Mouse (Mus musculus): ENCODE measurements around the gene Olfr1361. TPM values are rescaled to one million over a fixed set of nuclear protein-coding genes. Genes with fewer than 3 reads are reported as not detected.

Gene Olfr1361
- not detected in 2 replicates for total RNA-seq (2015)
- not detected in 2 replicates for total RNA-seq (2017)

GRCm38 (mm10) chr13:21663286-21663685 lies at the start of gene Olfr1361:
TSS of gene Olfr1361 (minus strand) at chr13:21663386.
- ATAC-seq (replicated peaks; ENCODE audit: poor library complexity), result no peak

GRCm38 (mm10) chr13:21711698-21712097 lies 48.5 kb upstream of the Olfr1361 start:
- peak; percentile 8; the same call in 1 of the 2 replicates for ATAC-seq (replicated peaks; ENCODE audit: poor library complexity)

GRCm38 (mm10) chr13:21710821-21711525 lies 47.8 kb upstream of the Olfr1361 start:
- ATAC-seq (replicated peaks; ENCODE audit: poor library complexity), result peak; percentile 40

- ATAC-seq (replicated peaks; ENCODE audit: poor library complexity), result peak; percentile 85
These were observed 47.0 kb upstream of the Olfr1361 start for GRCm38 (mm10) chr13:21710031-21710711.

- no peak for ATAC-seq (replicated peaks; ENCODE audit: poor library complexity)
These were observed 43.5 kb upstream of the Olfr1361 start for GRCm38 (mm10) chr13:21706669-21707068.

GRCm38 (mm10) chr13:21697811-21698210 lies 34.6 kb upstream of the Olfr1361 start, which contains the start of gene Olfr1359:
TSS of gene Olfr1359 (plus strand) at chr13:21698111.
- no peak for ATAC-seq (replicated peaks; ENCODE audit: poor library complexity)

GRCm38 (mm10) chr13:21677305-21677704 lies 14.1 kb upstream of the Olfr1361 start, which contains the start of gene Olfr1360:
TSS of gene Olfr1360 (minus strand) at chr13:21677405.
- no peak for ATAC-seq (replicated peaks; ENCODE audit: poor library complexity)

- no peak for ATAC-seq (replicated peaks; ENCODE audit: poor library complexity)
These were observed 20.8 kb downstream of the Olfr1361 start, which contains the start of gene Olfr11 for GRCm38 (mm10) chr13:21642418-21642817. TSS of gene Olfr11 (minus strand) at chr13:21642518.

GRCm38 (mm10) chr13:21613922-21614321 lies 49.3 kb downstream of the Olfr1361 start, which contains the start of gene Olfr1362:
TSS of gene Olfr1362 (minus strand) at chr13:21614022.
- no peak for ATAC-seq (replicated peaks; ENCODE audit: poor library complexity)

Other genes starting within 250 kb of the Olfr1361 start
Only the 30 nearest of the 33 such genes appear.
- gene Zkscan4, start 184.5 kb downstream of the Olfr1361 start, total RNA-seq (2015), result 0.49 and 0.79 TPM in 2 replicates
- gene Zkscan4, start 184.5 kb downstream of the Olfr1361 start, total RNA-seq (2017), result 0.14 and 0.71 TPM in 2 replicates
- gene Gm10065, start 183.9 kb downstream of the Olfr1361 start, total RNA-seq (2015), result not detected in 2 replicates
- not detected in 2 replicates for gene Gm10065, start 183.9 kb downstream of the Olfr1361 start, total RNA-seq (2017)
- 0.20 and 0.27 TPM in 2 replicates for gene AK157302, start 168.2 kb downstream of the Olfr1361 start, total RNA-seq (2015)
- 0.12 and 0.14 TPM in 2 replicates for gene AK157302, start 168.2 kb downstream of the Olfr1361 start, total RNA-seq (2017)
- gene Gm11273, start 162.0 kb downstream of the Olfr1361 start, total RNA-seq (2015), result 7.1 and 8.8 TPM in 2 replicates
- gene Gm11273, start 162.0 kb downstream of the Olfr1361 start, total RNA-seq (2017), result 2.2 and 7.0 TPM in 2 replicates
- 8.4 and 13.7 TPM in 2 replicates for gene Zkscan8, start 132.3 kb downstream of the Olfr1361 start, total RNA-seq (2015)
- gene Zkscan8, start 132.3 kb downstream of the Olfr1361 start, total RNA-seq (2017), result 7.7 and 9.8 TPM in 2 replicates
- gene Olfr1366, start 120.6 kb downstream of the Olfr1361 start, total RNA-seq (2015), result not detected in 2 replicates
- not detected in 2 replicates for gene Olfr1366, start 120.6 kb downstream of the Olfr1361 start, total RNA-seq (2017)
- not detected in 2 replicates for gene Olfr1535, start 103.5 kb downstream of the Olfr1361 start, total RNA-seq (2015)
- gene Olfr1535, start 103.5 kb downstream of the Olfr1361 start, total RNA-seq (2017), result not detected in 2 replicates
- gene Olfr1364, start 81.6 kb downstream of the Olfr1361 start, total RNA-seq (2015), result not detected in 2 replicates
- gene Olfr1364, start 81.6 kb downstream of the Olfr1361 start, total RNA-seq (2017), result not detected in 2 replicates
- gene Olfr1362, start 49.4 kb downstream of the Olfr1361 start, total RNA-seq (2015), result not detected in 2 replicates
- not detected in 2 replicates for gene Olfr1362, start 49.4 kb downstream of the Olfr1361 start, total RNA-seq (2017)
- gene Olfr11, start 20.9 kb downstream of the Olfr1361 start, total RNA-seq (2015), result not detected in 2 replicates
- gene Olfr11, start 20.9 kb downstream of the Olfr1361 start, total RNA-seq (2017), result not detected in 2 replicates
- not detected in 2 replicates for gene Olfr1360, start 14.0 kb upstream of the Olfr1361 start, total RNA-seq (2015)
- gene Olfr1360, start 14.0 kb upstream of the Olfr1361 start, total RNA-seq (2017), result not detected in 2 replicates
- gene Olfr1359, start 34.7 kb upstream of the Olfr1361 start, total RNA-seq (2015), result not detected in 2 replicates
- not detected in 2 replicates for gene Olfr1359, start 34.7 kb upstream of the Olfr1361 start, total RNA-seq (2017)
- 264 and 265 TPM in 2 replicates for gene Hist1h2bl, start 52.8 kb upstream of the Olfr1361 start, total RNA-seq (2015)
- gene Hist1h2bl, start 52.8 kb upstream of the Olfr1361 start, total RNA-seq (2017), result 396 and 423 TPM in 2 replicates
- 2.0 and 5.0 TPM in 2 replicates for gene Hist1h2ai, start 53.0 kb upstream of the Olfr1361 start, total RNA-seq (2015)
- gene Hist1h2ai, start 53.0 kb upstream of the Olfr1361 start, total RNA-seq (2017), result 2,894 and 3,659 TPM in 2 replicates
- 35.1 and 67.8 TPM in 2 replicates for gene Hist1h3h, start 54.3 kb upstream of the Olfr1361 start, total RNA-seq (2015)
- gene Hist1h3h, start 54.3 kb upstream of the Olfr1361 start, total RNA-seq (2017), result 208 and 295 TPM in 2 replicates
- gene Hist1h2bm, start 58.7 kb upstream of the Olfr1361 start, total RNA-seq (2015), result 116 and 137 TPM in 2 replicates
- gene Hist1h2bm, start 58.7 kb upstream of the Olfr1361 start, total RNA-seq (2017), result 542 and 561 TPM in 2 replicates
- gene Hist1h4j, start 71.7 kb upstream of the Olfr1361 start, total RNA-seq (2015), result 3.0 and 6.7 TPM in 2 replicates
- gene Hist1h4j, start 71.7 kb upstream of the Olfr1361 start, total RNA-seq (2017), result 303 and 332 TPM in 2 replicates
- gene Hist1h4k, start 87.1 kb upstream of the Olfr1361 start, total RNA-seq (2015), result 58.4 and 76.4 TPM in 2 replicates
- 2,633 and 2,646 TPM in 2 replicates for gene Hist1h4k, start 87.1 kb upstream of the Olfr1361 start, total RNA-seq (2017)
- gene Hist1h2ak, start 90.4 kb upstream of the Olfr1361 start, total RNA-seq (2015), result 79.0 and 135 TPM in 2 replicates
- 1,123 and 1,182 TPM in 2 replicates for gene Hist1h2ak, start 90.4 kb upstream of the Olfr1361 start, total RNA-seq (2017)
- 350 and 353 TPM in 2 replicates for gene Hist1h2bn, start 90.7 kb upstream of the Olfr1361 start, total RNA-seq (2015)
- gene Hist1h2bn, start 90.7 kb upstream of the Olfr1361 start, total RNA-seq (2017), result 1,312 and 1,339 TPM in 2 replicates
- 614 and 670 TPM in 2 replicates for gene Hist1h1b, start 117.2 kb upstream of the Olfr1361 start, total RNA-seq (2015)
- 1,549 and 1,625 TPM in 2 replicates for gene Hist1h1b, start 117.2 kb upstream of the Olfr1361 start, total RNA-seq (2017)
- 244 and 246 TPM in 2 replicates for gene Hist1h3i, start 120.0 kb upstream of the Olfr1361 start, total RNA-seq (2015)
- gene Hist1h3i, start 120.0 kb upstream of the Olfr1361 start, total RNA-seq (2017), result 294 and 383 TPM in 2 replicates
- gene Hist1h2an, start 123.8 kb upstream of the Olfr1361 start, total RNA-seq (2015), result 1.2 and 2.1 TPM in 2 replicates
- 859 and 860 TPM in 2 replicates for gene Hist1h2an, start 123.8 kb upstream of the Olfr1361 start, total RNA-seq (2017)
- 10.4 and 19.9 TPM in 2 replicates for gene Hist1h2bp, start 124.1 kb upstream of the Olfr1361 start, total RNA-seq (2015)
- 37.0 and 43.7 TPM in 2 replicates for gene Hist1h2bp, start 124.1 kb upstream of the Olfr1361 start, total RNA-seq (2017)
- gene Hist1h2bq, start 146.8 kb upstream of the Olfr1361 start, total RNA-seq (2015), result 394 and 411 TPM in 2 replicates
- 220 and 363 TPM in 2 replicates for gene Hist1h2bq, start 146.8 kb upstream of the Olfr1361 start, total RNA-seq (2017)
- gene Hist1h2ao, start 147.1 kb upstream of the Olfr1361 start, total RNA-seq (2015), result 115 and 180 TPM in 2 replicates
- gene Hist1h2ao, start 147.1 kb upstream of the Olfr1361 start, total RNA-seq (2017), result 633 TPM in 1 of 2 replicates, not detected in the other
- 53.3 and 56.3 TPM in 2 replicates for gene Hist1h4m, start 148.4 kb upstream of the Olfr1361 start, total RNA-seq (2015)
- 2,437 and 3,070 TPM in 2 replicates for gene Hist1h4m, start 148.4 kb upstream of the Olfr1361 start, total RNA-seq (2017)
- 48.7 and 53.0 TPM in 2 replicates for gene Hist1h4n, start 168.8 kb upstream of the Olfr1361 start, total RNA-seq (2015)
- 1,698 and 2,087 TPM in 2 replicates for gene Hist1h4n, start 168.8 kb upstream of the Olfr1361 start, total RNA-seq (2017)
- gene Hist1h2ap, start 170.1 kb upstream of the Olfr1361 start, total RNA-seq (2015), result 93.0 and 127 TPM in 2 replicates
- gene Hist1h2ap, start 170.1 kb upstream of the Olfr1361 start, total RNA-seq (2017), result 3,573 and 4,575 TPM in 2 replicates
- 378 and 381 TPM in 2 replicates for gene Hist1h2br, start 170.4 kb upstream of the Olfr1361 start, total RNA-seq (2015)
- gene Hist1h2br, start 170.4 kb upstream of the Olfr1361 start, total RNA-seq (2017), result 447 and 545 TPM in 2 replicates

Data from megakaryocyte progenitor cell, adult 5-6 weeks (primary cell).